Mouse (Mus musculus): ENCODE results near the gene Olfr1375. TPM values are rescaled to one million over a fixed set of nuclear protein-coding genes. Genes with fewer than 3 reads are reported as not detected.

Olfr1375 gene
- polyA plus RNA-seq (2015; fragmentation: Illumina TruSeq; extraction: RNeasy Lipid Tissue Mini Kit (QIAGEN cat#74804); ENCODE audit: low read depth, low replicate concordance) = not detected

DNA sequence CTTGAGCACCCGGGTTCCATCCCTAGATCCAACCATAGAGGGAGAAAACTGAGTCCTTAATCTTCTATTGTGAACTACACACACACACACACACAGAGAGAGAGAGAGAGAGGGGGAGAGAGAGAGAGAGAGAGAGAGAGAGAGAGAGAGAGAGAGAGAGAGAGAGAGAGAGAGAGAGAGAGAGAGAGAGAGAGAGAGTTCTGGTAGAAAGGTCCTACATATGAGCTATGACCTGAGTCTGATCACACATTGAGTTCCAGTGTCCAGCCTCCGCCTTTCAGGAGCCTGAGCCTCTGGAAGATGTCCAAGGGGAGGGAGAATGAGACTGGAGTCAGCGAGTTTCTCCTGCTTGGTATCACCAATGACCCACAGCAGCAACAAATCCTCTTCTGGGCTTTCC lies at the start of gene Olfr1375:
TSS of gene Olfr1375 (plus strand) at position 301 of the 400 bp plus-strand sequence.

GRCm38 (mm10) chr11:51003296-51003695 lies 44.6 kb upstream of the Olfr1375 start, which contains the start of gene Olfr51:
Gene Olfr51 (plus strand): TSS chr11:51003596.

DNA sequence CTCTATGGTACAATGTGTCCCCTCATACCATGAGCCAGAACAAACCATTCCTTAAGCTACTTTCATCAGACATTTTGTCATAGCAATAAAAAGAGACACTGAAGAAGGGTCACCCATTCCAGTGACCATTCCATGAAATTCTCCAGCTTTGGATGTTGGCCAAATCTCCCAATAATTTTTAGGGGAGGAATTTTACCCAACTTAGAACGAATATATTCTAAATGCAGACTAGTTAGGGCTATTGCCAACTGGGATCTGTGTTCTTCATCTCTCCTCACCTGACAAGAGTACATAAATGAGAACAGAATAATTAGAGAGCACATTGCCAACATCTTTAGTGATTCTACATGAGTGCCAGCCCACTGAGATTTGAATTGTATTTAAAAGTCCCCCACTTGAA lies 34.0 kb upstream of the Olfr1375 start, which contains the start of gene Olfr54:
TSS of gene Olfr54 (plus strand) at position 301 of the 400 bp plus-strand sequence.

GRCm38 (mm10) chr11:51059151-51059571 lies 11.3 kb downstream of the Olfr1375 start, which contains the start of gene Zfp354a:
Gene Zfp354a (plus strand): TSS chr11:51059257.

Other genes with a start within 250 kb of the Olfr1375 start
- gene Zfp354c, start 220.4 kb upstream of the Olfr1375 start, polyA plus RNA-seq (2015; fragmentation: Illumina TruSeq; extraction: RNeasy Lipid Tissue Mini Kit (QIAGEN cat#74804); ENCODE audit: low read depth, low replicate concordance) = 29.3 TPM
- gene Zfp879, start 206.6 kb upstream of the Olfr1375 start, polyA plus RNA-seq (2015; fragmentation: Illumina TruSeq; extraction: RNeasy Lipid Tissue Mini Kit (QIAGEN cat#74804); ENCODE audit: low read depth, low replicate concordance) = 3.5 TPM
- not detected for gene Grm6, start 197.4 kb upstream of the Olfr1375 start, polyA plus RNA-seq (2015; fragmentation: Illumina TruSeq; extraction: RNeasy Lipid Tissue Mini Kit (QIAGEN cat#74804); ENCODE audit: low read depth, low replicate concordance)
- gene Zfp454, start 160.5 kb upstream of the Olfr1375 start, polyA plus RNA-seq (2015; fragmentation: Illumina TruSeq; extraction: RNeasy Lipid Tissue Mini Kit (QIAGEN cat#74804); ENCODE audit: low read depth, low replicate concordance) = 5.7 TPM
- gene Zfp2, start 131.9 kb upstream of the Olfr1375 start, polyA plus RNA-seq (2015; fragmentation: Illumina TruSeq; extraction: RNeasy Lipid Tissue Mini Kit (QIAGEN cat#74804); ENCODE audit: low read depth, low replicate concordance) = 28.0 TPM
- gene Zfp354b, start 116.5 kb upstream of the Olfr1375 start, polyA plus RNA-seq (2015; fragmentation: Illumina TruSeq; extraction: RNeasy Lipid Tissue Mini Kit (QIAGEN cat#74804); ENCODE audit: low read depth, low replicate concordance) = 4.7 TPM
- gene 4933414I15Rik, start 104.3 kb upstream of the Olfr1375 start, polyA plus RNA-seq (2015; fragmentation: Illumina TruSeq; extraction: RNeasy Lipid Tissue Mini Kit (QIAGEN cat#74804); ENCODE audit: low read depth, low replicate concordance) = not detected
- gene Prop1, start 94.3 kb upstream of the Olfr1375 start, polyA plus RNA-seq (2015; fragmentation: Illumina TruSeq; extraction: RNeasy Lipid Tissue Mini Kit (QIAGEN cat#74804); ENCODE audit: low read depth, low replicate concordance) = not detected
- gene Olfr1378, start 81.6 kb upstream of the Olfr1375 start, polyA plus RNA-seq (2015; fragmentation: Illumina TruSeq; extraction: RNeasy Lipid Tissue Mini Kit (QIAGEN cat#74804); ENCODE audit: low read depth, low replicate concordance) = not detected
- not detected for gene Olfr1377, start 66.1 kb upstream of the Olfr1375 start, polyA plus RNA-seq (2015; fragmentation: Illumina TruSeq; extraction: RNeasy Lipid Tissue Mini Kit (QIAGEN cat#74804); ENCODE audit: low read depth, low replicate concordance)
- not detected for gene Olfr51, start 44.5 kb upstream of the Olfr1375 start, polyA plus RNA-seq (2015; fragmentation: Illumina TruSeq; extraction: RNeasy Lipid Tissue Mini Kit (QIAGEN cat#74804); ENCODE audit: low read depth, low replicate concordance)
- gene Olfr54, start 33.9 kb upstream of the Olfr1375 start, polyA plus RNA-seq (2015; fragmentation: Illumina TruSeq; extraction: RNeasy Lipid Tissue Mini Kit (QIAGEN cat#74804); ENCODE audit: low read depth, low replicate concordance) = not detected
- 8.3 TPM for gene Zfp354a, start 11.1 kb downstream of the Olfr1375 start, polyA plus RNA-seq (2015; fragmentation: Illumina TruSeq; extraction: RNeasy Lipid Tissue Mini Kit (QIAGEN cat#74804); ENCODE audit: low read depth, low replicate concordance)
- not detected for gene Gm12569, start 172.4 kb downstream of the Olfr1375 start, polyA plus RNA-seq (2015; fragmentation: Illumina TruSeq; extraction: RNeasy Lipid Tissue Mini Kit (QIAGEN cat#74804); ENCODE audit: low read depth, low replicate concordance)
- gene Clk4, start 213.6 kb downstream of the Olfr1375 start, polyA plus RNA-seq (2015; fragmentation: Illumina TruSeq; extraction: RNeasy Lipid Tissue Mini Kit (QIAGEN cat#74804); ENCODE audit: low read depth, low replicate concordance) = 124 TPM
- gene BC049762, start 214.9 kb downstream of the Olfr1375 start, polyA plus RNA-seq (2015; fragmentation: Illumina TruSeq; extraction: RNeasy Lipid Tissue Mini Kit (QIAGEN cat#74804); ENCODE audit: low read depth, low replicate concordance) = not detected
- gene Col23a1, start 241.8 kb downstream of the Olfr1375 start, polyA plus RNA-seq (2015; fragmentation: Illumina TruSeq; extraction: RNeasy Lipid Tissue Mini Kit (QIAGEN cat#74804); ENCODE audit: low read depth, low replicate concordance) = 3.7 TPM

Data from brain, adult 10 weeks (tissue).